Mouse (Mus musculus) liver, embryonic 14.5 days (tissue): Measurements from ENCODE around the gene Hcn4. TPM values are rescaled to one million over a fixed set of nuclear protein-coding genes. Genes with fewer than 3 reads are reported as not detected.

ENCODE experiments used
- ATAC-seq: fragments of 200-750 bp; cut with Nextera tagmentation; 2 replicates; pipeline ENCODE4 v1.8.0; 2017; ENCODE audit warnings: moderate number of reproducible peaks, mild to moderate bottlenecking, moderate library complexity; ENCODE audit not compliant: insufficient read depth
- DNase-seq, 3 experiments: peaks; one replicate each; pipeline ENCODE4 v3.0.0-alpha.2; 2012 to 2013; ENCODE audit warnings: low read depth in 3 of 3, low spot score in 3 of 3
- H3K27ac ChIP-seq: fragments of 300-500 bp; sonication (generic); 2 replicates; pipeline ENCODE4 v1.5.1; 2014; ENCODE audit warnings: moderate library complexity, mild to moderate bottlenecking, control low read depth, inconsistent platforms
- H3K27me3 ChIP-seq: fragments of 300-500 bp; sonication (generic); 2 replicates; pipeline ENCODE4 v1.6.1; 2014; ENCODE audit warnings: mild to moderate bottlenecking, low read length, moderate library complexity; ENCODE audit not compliant: control insufficient read depth, insufficient read depth
- H3K36me3 ChIP-seq: fragments of 300-500 bp; sonication (generic); replicated peaks from 2 replicates; pipeline ENCODE4 v1.6.1; 2014; ENCODE audit warnings: low read depth; ENCODE audit not compliant: control insufficient read depth, insufficient read depth
- H3K4me1 ChIP-seq, 2 experiments: fragments of 200-500 bp in 1 of 2; fragments of 300-500 bp in 1 of 2; sonication (generic) in 1 of 2; replicated peaks; 2 replicates each; pipeline ENCODE4 v1.6.1; 2012 to 2014; ENCODE audit warnings: antibody characterized with exemption in 1 of 2, inconsistent platforms in 1 of 2, low read length in 1 of 2; ENCODE audit not compliant: control insufficient read depth in 2 of 2, insufficient read depth in 2 of 2
- H3K4me2 ChIP-seq: fragments of 300-500 bp; sonication (generic); 2 replicates; pipeline ENCODE4 v1.6.1; 2014; ENCODE audit warnings: low read depth, mild to moderate bottlenecking, control low read depth, moderate library complexity
- H3K4me3 ChIP-seq, 2 experiments: fragments of 200-500 bp in 1 of 2; fragments of 300-500 bp in 1 of 2; sonication (generic) in 1 of 2; 2 replicates each; pipeline ENCODE4 v1.5.1; 2012 to 2014; ENCODE audit warnings: low read depth in 2 of 2, low read length in 2 of 2, mild to moderate bottlenecking in 2 of 2, control low read depth in 1 of 2, inconsistent platforms in 1 of 2, moderate library complexity in 1 of 2; ENCODE audit not compliant: insufficient read depth in 1 of 2
- H3K9ac ChIP-seq: fragments of 300-500 bp; sonication (generic); replicated peaks from 2 replicates; pipeline ENCODE4 v1.6.1; 2014; ENCODE audit warnings: mild to moderate bottlenecking, control low read depth, moderate library complexity
- H3K9me3 ChIP-seq: fragments of 300-500 bp; sonication (generic); 2 replicates; pipeline ENCODE4 v1.6.1; 2016; ENCODE audit warnings: low read length, mixed read lengths; ENCODE audit not compliant: control insufficient read depth
- CTCF ChIP-seq: IDR thresholded peaks from 2 replicates; pipeline ENCODE4 v1.5.1; 2016; ENCODE audit warnings: antibody characterized with exemption, low read depth, control low read depth
- EP300 ChIP-seq: IDR thresholded peaks from 2 replicates; pipeline ENCODE4 v1.6.1; 2016; ENCODE audit warnings: antibody characterized with exemption, low read depth
- WGBS: fragments of 180-500 bp; shearing (Covaris S2); extraction: QIAGEN DNeasy Blood & Tissue Kit; methylation state at CpG from one replicate; pipeline ENCODE4 v1.1.7; 2014; ENCODE audit not compliant: insufficient replicate concordance; 5-methylcytosine and 5-hydroxymethylcytosine counted together
- polyA plus RNA-seq, 2 experiments: library from polyadenylated mRNA; depleted of rRNA in 1 of 2; stranded (reverse) in 1 of 2; unstranded in 1 of 2; fragments of >200 nt; fragmentation: Nextera tagmentation in 1 of 2; extraction: Ambion mirVana in 1 of 2; gene quantifications; 2 replicates each; pipeline versions ENCODE4 v1.2.1 to v1.2.3; 2012 to 2014

Gene Hcn4
- polyA plus RNA-seq (2012; rRNA removed): 0.01 and 0.02 TPM in 2 replicates
- polyA plus RNA-seq (2014; fragmentation: Nextera tagmentation; extraction: Ambion mirVana): not detected in 2 replicates

DNA sequence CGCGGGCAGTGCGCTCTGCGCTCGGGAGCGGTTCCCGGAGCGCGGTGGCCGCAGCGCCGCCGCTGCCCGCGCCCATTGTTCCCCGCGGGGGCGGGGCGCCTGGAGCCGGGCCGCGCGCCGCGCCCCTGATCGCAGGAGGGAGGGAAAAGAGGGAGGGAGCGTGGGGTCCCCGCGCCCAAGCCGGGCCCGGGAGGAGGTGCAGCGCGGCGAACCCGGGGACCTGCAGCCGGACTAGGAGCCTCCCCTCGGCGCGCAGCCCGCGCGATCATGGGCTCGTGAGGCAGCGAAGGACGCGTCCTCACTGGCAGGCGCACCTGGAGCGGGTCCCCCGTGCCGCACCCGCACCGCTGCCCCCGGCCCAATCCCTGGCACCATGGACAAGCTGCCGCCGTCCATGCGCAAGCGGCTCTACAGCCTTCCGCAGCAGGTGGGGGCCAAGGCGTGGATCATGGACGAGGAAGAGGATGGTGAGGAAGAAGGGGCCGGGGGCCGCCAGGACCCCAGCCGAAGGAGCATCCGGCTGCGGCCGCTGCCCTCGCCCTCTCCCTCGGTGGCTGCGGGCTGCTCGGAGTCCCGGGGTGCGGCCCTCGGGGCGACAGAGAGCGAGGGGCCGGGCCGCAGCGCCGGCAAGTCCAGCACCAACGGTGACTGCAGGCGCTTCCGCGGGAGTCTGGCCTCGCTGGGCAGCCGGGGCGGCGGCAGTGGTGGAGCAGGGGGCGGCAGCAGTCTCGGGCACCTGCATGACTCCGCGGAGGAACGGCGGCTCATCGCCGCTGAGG is at the start of gene Hcn4:
Gene Hcn4 (plus strand): TSS at position 274 of the 779 bp plus-strand sequence.
- Histone ChIP-seq H3K4me1 (no peaks in the 10 kb centered on the region), H3K4me2 (peak within 1 kb of the TSS; percentile 58), H3K9me3 (no peaks in the 10 kb centered on the region), H3K9ac (no peak within 1 kb of the TSS), H3K36me3 (no peaks in the 10 kb centered on the region), H3K4me3 (peak within 1 kb of the TSS; percentile 25 to 46), H3K27ac (no peak within 1 kb of the TSS), H3K27me3 (peaks cover 62% of the 10 kb centered on the region)
- WGBS: under 1% methylated on average over 78 of the region's 95 CpGs
- no peak for DNase-seq
- no peak for ATAC-seq
- TF ChIP-seq CTCF (no peak), EP300 (no peak)

- H3K9ac ChIP-seq: no peak overlapping the region
- H3K27ac ChIP-seq: no peak overlapping the region
- H3K4me3 ChIP-seq: no peak overlapping the region
- no peak for DNase-seq
- no peak for ATAC-seq
- H3K4me2 ChIP-seq: no peak overlapping the region
- TF ChIP-seq CTCF: no peak
- TF ChIP-seq EP300: no peak
- H3K9me3 ChIP-seq: no peaks in the 10 kb centered on the region
- H3K27me3 ChIP-seq: no peaks in the 10 kb centered on the region
- no peaks in the 10 kb centered on the region for H3K36me3 ChIP-seq
- WGBS: 29% methylated on average over 3 of the region's 3 CpGs
- no peaks in the 10 kb centered on the region for H3K4me1 ChIP-seq
Observed at GRCm38 (mm10) chr9:58774761-58775160, 48.5 kb upstream of the Hcn4 start.

DNA sequence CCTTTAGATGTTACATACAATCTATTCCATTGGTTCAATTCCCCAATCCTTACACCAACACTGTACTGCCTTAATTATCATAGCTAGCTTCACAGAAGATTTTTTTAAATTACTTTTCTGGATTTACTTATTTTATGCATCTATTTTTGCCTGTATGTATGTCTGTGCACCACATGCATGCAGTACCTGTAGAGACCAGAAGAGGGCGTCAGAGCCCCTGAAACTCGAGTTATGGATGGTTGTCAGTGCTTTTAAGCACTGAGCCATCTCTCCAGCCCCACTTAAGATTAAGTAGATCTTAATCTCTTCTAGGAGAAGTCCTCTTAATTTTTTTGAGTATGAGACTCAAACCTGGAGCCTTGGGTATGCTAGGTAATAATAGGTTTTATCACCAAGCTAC is 47.8 kb upstream of the Hcn4 start:
- 7% methylated on average over 2 of the region's 2 CpGs for WGBS
- no peaks in the 10 kb centered on the region for H3K36me3 ChIP-seq
- peak; percentile 52; the same call in 1 of the 2 replicates for TF ChIP-seq CTCF
- no peak for TF ChIP-seq EP300
- H3K4me3 ChIP-seq: no peak overlapping the region
- ATAC-seq (no peak), DNase-seq (no peak)
- no peaks in the 10 kb centered on the region for H3K4me1 ChIP-seq
- no peak overlapping the region for H3K4me2 ChIP-seq
- no peaks in the 10 kb centered on the region for H3K27me3 ChIP-seq
- no peak overlapping the region for H3K27ac ChIP-seq
- no peak overlapping the region for H3K9ac ChIP-seq
- H3K9me3 ChIP-seq: no peaks in the 10 kb centered on the region

DNA sequence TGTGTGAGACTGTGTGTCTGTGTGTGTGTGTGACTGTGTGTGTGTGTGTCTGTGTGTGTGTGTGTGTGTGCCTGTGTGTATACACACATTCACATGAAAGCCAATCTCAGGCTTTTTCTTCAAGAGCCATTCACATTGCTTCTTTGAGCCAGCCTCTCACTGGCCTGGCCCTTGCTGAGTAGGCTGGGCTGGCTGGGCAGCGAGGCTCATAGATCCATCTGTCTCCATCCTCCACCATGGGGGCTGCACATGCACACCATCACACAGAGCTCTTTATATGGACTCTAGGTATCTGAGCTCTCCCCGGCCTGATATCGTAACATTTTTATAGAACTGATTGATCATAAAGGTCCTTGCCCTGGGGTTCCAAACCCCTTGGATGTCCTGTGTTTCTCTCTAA is 33.7 kb upstream of the Hcn4 start:
- H3K36me3 ChIP-seq: no peaks in the 10 kb centered on the region
- WGBS: 66% methylated on average over 3 of the region's 3 CpGs
- no peak for DNase-seq
- TF ChIP-seq CTCF: no peak
- no peak for TF ChIP-seq EP300
- H3K9me3 ChIP-seq: no peaks in the 10 kb centered on the region
- H3K4me3 ChIP-seq: no peak overlapping the region
- ATAC-seq: no peak
- H3K9ac ChIP-seq: no peak overlapping the region
- no peaks in the 10 kb centered on the region for H3K27me3 ChIP-seq
- no peak overlapping the region for H3K27ac ChIP-seq
- H3K4me2 ChIP-seq: no peak overlapping the region
- H3K4me1 ChIP-seq: no peaks in the 10 kb centered on the region

GRCm38 (mm10) chr9:58798155-58798554 is 25.1 kb upstream of the Hcn4 start:
- Histone ChIP-seq H3K4me1 (no peaks in the 10 kb centered on the region; a peak in 1 of 4 replicates), H3K9me3 (no peaks in the 10 kb centered on the region), H3K27ac (no peak overlapping the region), H3K9ac (no peak overlapping the region), H3K27me3 (no peaks in the 10 kb centered on the region), H3K36me3 (no peaks in the 10 kb centered on the region), H3K4me2 (no peak overlapping the region), H3K4me3 (no peak overlapping the region)
- ATAC-seq (no peak), DNase-seq (no peak)
- 68% methylated on average over 7 of the region's 7 CpGs for WGBS
- TF ChIP-seq CTCF (no peak), EP300 (no peak)
